Mouse (Mus musculus): ENCODE results near the gene Enox1. TPM values are rescaled to one million over a fixed set of nuclear protein-coding genes. Genes with fewer than 3 reads are reported as not detected.

The Enox1 gene
- polyA plus RNA-seq, 1 experiment from 2014 or later: 1.9 TPM

- ATAC-seq (replicated peaks; ENCODE audit: extremely low read depth, insufficient read depth, low FRiP score): no peak
- Histone ChIP-seq H3K9ac (ENCODE audit: low read length) (no peak overlapping the region), H3K4me1 (ENCODE audit: control insufficient read depth, insufficient read depth, low read length) (no peaks in the 10 kb centered on the region), H3K27me3 (ENCODE audit: control insufficient read depth, insufficient read depth, low read length) (no peaks in the 10 kb centered on the region), H3K4me3 (ENCODE audit: low read length) (no peak overlapping the region), H3K4me2 (ENCODE audit: low read depth, low read length) (no peak overlapping the region), H3K9me3 (replicated peaks; ENCODE audit: control insufficient read depth, low read length) (no peaks in the 10 kb centered on the region), H3K36me3 (ENCODE audit: control insufficient read depth, insufficient read depth) (no peaks in the 10 kb centered on the region), H3K27ac (ENCODE audit: low read length) (no peak overlapping the region)
- WGBS: 68% methylated on average over 2 of the region's 2 CpGs
These were observed 100.4 kb downstream of the Enox1 start for GRCm38 (mm10) chr14:77256943-77257342.

- Histone ChIP-seq H3K4me1 (ENCODE audit: control insufficient read depth, insufficient read depth, low read length) (no peaks in the 10 kb centered on the region), H3K9me3 (replicated peaks; ENCODE audit: control insufficient read depth, low read length) (no peaks in the 10 kb centered on the region), H3K27me3 (ENCODE audit: control insufficient read depth, insufficient read depth, low read length) (no peaks in the 10 kb centered on the region), H3K4me2 (ENCODE audit: low read depth, low read length) (no peak overlapping the region), H3K27ac (ENCODE audit: low read length) (no peak overlapping the region), H3K36me3 (ENCODE audit: control insufficient read depth, insufficient read depth) (no peaks in the 10 kb centered on the region), H3K4me3 (ENCODE audit: low read length) (no peak overlapping the region), H3K9ac (ENCODE audit: low read length) (no peak overlapping the region)
- no peak for ATAC-seq (replicated peaks; ENCODE audit: extremely low read depth, insufficient read depth, low FRiP score)
- WGBS: 69% methylated on average over 1 of the region's 1 CpGs
These were observed 100.9 kb downstream of the Enox1 start for GRCm38 (mm10) chr14:77257461-77257860.

GRCm38 (mm10) chr14:77258186-77258585, 101.6 kb downstream of the Enox1 start:
- no peak overlapping the region for H3K9ac ChIP-seq (ENCODE audit: low read length)
- no peak overlapping the region for H3K4me3 ChIP-seq (ENCODE audit: low read length)
- no peaks in the 10 kb centered on the region for H3K4me1 ChIP-seq (ENCODE audit: control insufficient read depth, insufficient read depth, low read length)
- no peaks in the 10 kb centered on the region for H3K9me3 ChIP-seq (replicated peaks; ENCODE audit: control insufficient read depth, low read length)
- WGBS: 55% methylated on average over 4 of the region's 4 CpGs
- no peak overlapping the region for H3K27ac ChIP-seq (ENCODE audit: low read length)
- no peak for ATAC-seq (replicated peaks; ENCODE audit: extremely low read depth, insufficient read depth, low FRiP score)
- no peak overlapping the region for H3K4me2 ChIP-seq (ENCODE audit: low read depth, low read length)
- H3K27me3 ChIP-seq (ENCODE audit: control insufficient read depth, insufficient read depth, low read length): no peaks in the 10 kb centered on the region
- H3K36me3 ChIP-seq (ENCODE audit: control insufficient read depth, insufficient read depth): no peaks in the 10 kb centered on the region

- whole genome bisulfite sequencing: 77% methylated on average over 5 of the region's 5 CpGs
These were observed 103.1 kb downstream of the Enox1 start for GRCm38 (mm10) chr14:77259686-77260085.

GRCm38 (mm10) chr14:77260107-77260506, 103.5 kb downstream of the Enox1 start:
- Histone ChIP-seq H3K27me3 (ENCODE audit: control insufficient read depth, insufficient read depth, low read length) (no peaks in the 10 kb centered on the region), H3K4me3 (ENCODE audit: low read length) (no peak overlapping the region), H3K36me3 (ENCODE audit: control insufficient read depth, insufficient read depth) (no peaks in the 10 kb centered on the region), H3K4me1 (ENCODE audit: control insufficient read depth, insufficient read depth, low read length) (no peaks in the 10 kb centered on the region), H3K27ac (ENCODE audit: low read length) (no peak overlapping the region), H3K9me3 (replicated peaks; ENCODE audit: control insufficient read depth, low read length) (no peaks in the 10 kb centered on the region), H3K9ac (ENCODE audit: low read length) (no peak overlapping the region), H3K4me2 (ENCODE audit: low read depth, low read length) (no peak overlapping the region)
- 51% methylated on average over 4 of the region's 4 CpGs for WGBS
- no peak for ATAC-seq (replicated peaks; ENCODE audit: extremely low read depth, insufficient read depth, low FRiP score)

More at GRCm38 (mm10) chr14:77259686-77260085, 103.1 kb downstream of the Enox1 start:
- H3K4me2 ChIP-seq (ENCODE audit: low read depth, low read length): no peak overlapping the region
- H3K4me3 ChIP-seq (ENCODE audit: low read length): no peak overlapping the region
- ATAC-seq (replicated peaks; ENCODE audit: extremely low read depth, insufficient read depth, low FRiP score): no peak
- no peaks in the 10 kb centered on the region for H3K4me1 ChIP-seq (ENCODE audit: control insufficient read depth, insufficient read depth, low read length)
- no peak overlapping the region for H3K9ac ChIP-seq (ENCODE audit: low read length)
- H3K9me3 ChIP-seq (replicated peaks; ENCODE audit: control insufficient read depth, low read length): no peaks in the 10 kb centered on the region
- no peaks in the 10 kb centered on the region for H3K27me3 ChIP-seq (ENCODE audit: control insufficient read depth, insufficient read depth, low read length)
- no peaks in the 10 kb centered on the region for H3K36me3 ChIP-seq (ENCODE audit: control insufficient read depth, insufficient read depth)
- H3K27ac ChIP-seq (ENCODE audit: low read length): no peak overlapping the region

GRCm38 (mm10) chr14:77266805-77267771, 110.5 kb downstream of the Enox1 start:
- Histone ChIP-seq H3K4me3 (ENCODE audit: low read length) (no peak overlapping the region), H3K4me1 (ENCODE audit: control insufficient read depth, insufficient read depth, low read length) (no peaks in the 10 kb centered on the region), H3K27ac (ENCODE audit: low read length) (no peak overlapping the region), H3K36me3 (ENCODE audit: control insufficient read depth, insufficient read depth) (no peaks in the 10 kb centered on the region), H3K9me3 (replicated peaks; ENCODE audit: control insufficient read depth, low read length) (no peaks in the 10 kb centered on the region), H3K9ac (ENCODE audit: low read length) (no peak overlapping the region), H3K27me3 (ENCODE audit: control insufficient read depth, insufficient read depth, low read length) (no peaks in the 10 kb centered on the region), H3K4me2 (ENCODE audit: low read depth, low read length) (no peak overlapping the region)
- no peak for ATAC-seq (replicated peaks; ENCODE audit: extremely low read depth, insufficient read depth, low FRiP score)
- 67% methylated on average over 17 of the region's 17 CpGs for WGBS

GRCm38 (mm10) chr14:77272248-77272930, 115.8 kb downstream of the Enox1 start:
- H3K9ac ChIP-seq (ENCODE audit: low read length): no peak overlapping the region
- no peaks in the 10 kb centered on the region for H3K36me3 ChIP-seq (ENCODE audit: control insufficient read depth, insufficient read depth)
- H3K27ac ChIP-seq (ENCODE audit: low read length): no peak overlapping the region
- no peaks in the 10 kb centered on the region for H3K9me3 ChIP-seq (replicated peaks; ENCODE audit: control insufficient read depth, low read length)
- H3K4me1 ChIP-seq (ENCODE audit: control insufficient read depth, insufficient read depth, low read length): no peaks in the 10 kb centered on the region
- H3K27me3 ChIP-seq (ENCODE audit: control insufficient read depth, insufficient read depth, low read length): no peaks in the 10 kb centered on the region
- ATAC-seq (replicated peaks; ENCODE audit: extremely low read depth, insufficient read depth, low FRiP score): no peak
- H3K4me2 ChIP-seq (ENCODE audit: low read depth, low read length): no peak overlapping the region
- H3K4me3 ChIP-seq (ENCODE audit: low read length): no peak overlapping the region
- 68% methylated on average over 12 of the region's 12 CpGs for WGBS

- no peak overlapping the region for H3K4me3 ChIP-seq (ENCODE audit: low read length)
- H3K4me2 ChIP-seq (ENCODE audit: low read depth, low read length): no peak overlapping the region
- H3K27ac ChIP-seq (ENCODE audit: low read length): no peak overlapping the region
- no peaks in the 10 kb centered on the region for H3K9me3 ChIP-seq (replicated peaks; ENCODE audit: control insufficient read depth, low read length)
- no peak overlapping the region for H3K9ac ChIP-seq (ENCODE audit: low read length)
- WGBS: 56% methylated on average over 13 of the region's 13 CpGs
- no peaks in the 10 kb centered on the region for H3K4me1 ChIP-seq (ENCODE audit: control insufficient read depth, insufficient read depth, low read length)
- ATAC-seq (replicated peaks; ENCODE audit: extremely low read depth, insufficient read depth, low FRiP score): no peak
- H3K36me3 ChIP-seq (ENCODE audit: control insufficient read depth, insufficient read depth): no peaks in the 10 kb centered on the region
- no peaks in the 10 kb centered on the region for H3K27me3 ChIP-seq (ENCODE audit: control insufficient read depth, insufficient read depth, low read length)
These were observed 116.4 kb downstream of the Enox1 start for GRCm38 (mm10) chr14:77272931-77273446.

GRCm38 (mm10) chr14:77273721-77274120, 117.2 kb downstream of the Enox1 start:
- Histone ChIP-seq H3K4me1 (ENCODE audit: control insufficient read depth, insufficient read depth, low read length) (no peaks in the 10 kb centered on the region), H3K4me3 (ENCODE audit: low read length) (no peak overlapping the region), H3K9ac (ENCODE audit: low read length) (no peak overlapping the region), H3K9me3 (replicated peaks; ENCODE audit: control insufficient read depth, low read length) (no peaks in the 10 kb centered on the region), H3K4me2 (ENCODE audit: low read depth, low read length) (no peak overlapping the region), H3K36me3 (ENCODE audit: control insufficient read depth, insufficient read depth) (no peaks in the 10 kb centered on the region), H3K27me3 (ENCODE audit: control insufficient read depth, insufficient read depth, low read length) (no peaks in the 10 kb centered on the region), H3K27ac (ENCODE audit: low read length) (no peak overlapping the region)
- no peak for ATAC-seq (replicated peaks; ENCODE audit: extremely low read depth, insufficient read depth, low FRiP score)
- 65% methylated on average over 6 of the region's 6 CpGs for WGBS
